Mouse (Mus musculus) heart, embryonic 14.5 days (tissue): ENCODE measurements at regions not wholly inside any gene's neighbourhood (a gene's known extent, or its start where the extent isn't known, plus 50 kb on each side); places are given as distances from the start of the nearest gene placed in this dataset.

ENCODE experiments used
- ATAC-seq: fragments of 200-750 bp; cut with Nextera tagmentation; 2 replicates; pipeline ENCODE4 v1.8.0; 2017; ENCODE audit warnings: low read depth, moderate TSS enrichment; ENCODE audit not compliant: insufficient number of reproducible peaks, insufficient read depth, low FRiP score
- H3K27ac ChIP-seq, 2 experiments: fragments of 200-500 bp in 1 of 2; fragments of 300-500 bp in 1 of 2; sonication (generic) in 1 of 2; replicated peaks in 1 of 2; 2 replicates each; pipeline ENCODE4 v1.5.1; 2012 to 2014; ENCODE audit warnings: low read depth in 2 of 2, low read length in 2 of 2, control low read depth in 1 of 2, mild to moderate bottlenecking in 1 of 2, mixed read lengths in 1 of 2; ENCODE audit not compliant: control insufficient read depth in 1 of 2, insufficient read depth in 1 of 2
- H3K27me3 ChIP-seq: fragments of 300-500 bp; sonication (generic); 2 replicates; pipeline ENCODE4 v1.6.1; 2014; ENCODE audit warnings: mild to moderate bottlenecking, low read length, control low read depth; ENCODE audit not compliant: control insufficient read depth, insufficient read depth
- H3K36me3 ChIP-seq: fragments of 300-500 bp; sonication (generic); 2 replicates; pipeline ENCODE4 v1.6.1; 2014; ENCODE audit warnings: mild to moderate bottlenecking, control low read depth, low read length, mixed read lengths; ENCODE audit not compliant: control insufficient read depth, insufficient read depth
- H3K4me1 ChIP-seq, 2 experiments: fragments of 200-500 bp in 1 of 2; fragments of 300-500 bp in 1 of 2; sonication (generic) in 1 of 2; 2 replicates each; pipeline ENCODE4 v1.6.1; 2012 to 2014; ENCODE audit warnings: low read length in 2 of 2, control low read depth in 1 of 2, mixed read lengths in 1 of 2; ENCODE audit not compliant: control insufficient read depth in 2 of 2, insufficient read depth in 2 of 2
- H3K4me2 ChIP-seq: fragments of 300-500 bp; sonication (generic); 2 replicates; pipeline ENCODE4 v1.6.1; 2014; ENCODE audit warnings: mild to moderate bottlenecking, low read length
- H3K4me3 ChIP-seq, 2 experiments: fragments of 200-500 bp in 1 of 2; fragments of 300-500 bp in 1 of 2; sonication (generic) in 1 of 2; 2 replicates each; pipeline ENCODE4 v1.5.1; 2012 to 2014; ENCODE audit warnings: low read length in 2 of 2, mild to moderate bottlenecking in 2 of 2, control low read depth in 1 of 2, low read depth in 1 of 2, moderate library complexity in 1 of 2; ENCODE audit not compliant: control insufficient read depth in 1 of 2, insufficient read depth in 1 of 2
- H3K9ac ChIP-seq: fragments of 300-500 bp; sonication (generic); 2 replicates; pipeline ENCODE4 v1.6.1; 2014; ENCODE audit warnings: mild to moderate bottlenecking, low read length
- H3K9me3 ChIP-seq: fragments of 300-500 bp; sonication (generic); 2 replicates; pipeline ENCODE4 v1.6.1; 2016; ENCODE audit warnings: low read length, control low read depth; ENCODE audit not compliant: control insufficient read depth
- WGBS: fragments of 180-500 bp; shearing (Covaris S2); extraction: QIAGEN DNeasy Blood & Tissue Kit; methylation state at CpG from one replicate; pipeline ENCODE4 v1.1.7; 2014; 5-methylcytosine and 5-hydroxymethylcytosine counted together

DNA sequence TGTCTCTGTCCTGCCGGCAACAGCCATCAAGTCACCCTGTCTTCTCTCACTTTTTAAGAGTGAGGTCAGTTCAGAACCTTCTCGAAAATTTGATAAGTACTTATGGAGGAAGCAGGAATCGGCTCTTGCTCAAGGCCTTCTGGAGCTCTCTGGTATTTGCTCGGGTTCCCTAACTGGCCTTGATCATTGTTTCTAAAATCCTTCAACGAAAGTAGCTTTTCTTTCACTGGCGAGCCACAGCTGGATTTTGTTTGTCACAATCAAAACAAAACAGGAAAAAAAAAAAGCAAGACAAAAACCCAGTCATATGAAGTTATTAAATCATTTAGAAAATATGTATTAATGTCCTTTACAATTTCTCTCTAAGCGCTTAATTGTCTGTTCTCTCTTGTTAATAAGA, 156.6 kb upstream of the Tex13c2 start:
- no peaks in the 10 kb centered on the region for H3K4me1 ChIP-seq
- no peaks in the 10 kb centered on the region for H3K27me3 ChIP-seq
- H3K27ac ChIP-seq = peak overlapping the region; percentile 77 to 83
- no peak overlapping the region for H3K4me3 ChIP-seq
- H3K9me3 ChIP-seq = no peaks in the 10 kb centered on the region
- no peak overlapping the region for H3K4me2 ChIP-seq
- no peaks in the 10 kb centered on the region for H3K36me3 ChIP-seq
- ATAC-seq = no peak
- 50% methylated on average over 7 of the region's 7 CpGs for WGBS
- H3K9ac ChIP-seq = no peak overlapping the region

DNA sequence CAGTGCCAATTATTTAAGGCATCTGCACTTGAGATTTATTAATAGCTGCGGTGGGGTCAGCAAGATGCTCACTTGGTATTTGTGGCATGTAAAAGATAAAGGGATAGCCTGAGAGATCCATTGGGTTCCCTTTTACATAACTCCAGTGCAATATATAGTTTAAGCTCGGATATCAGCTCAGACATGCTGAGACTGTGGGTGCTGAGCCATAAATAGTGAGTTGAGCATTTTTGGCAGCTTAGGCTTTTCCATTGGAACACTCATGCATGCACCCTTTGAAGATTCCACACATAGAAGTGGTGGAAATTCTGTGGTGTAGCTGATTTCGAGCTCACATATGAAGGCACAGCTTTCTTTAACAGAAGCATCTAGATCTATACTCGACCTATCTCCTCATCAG, 155.9 kb upstream of the Tex13c2 start:
- Histone ChIP-seq H3K27me3 (no peaks in the 10 kb centered on the region), H3K4me1 (no peaks in the 10 kb centered on the region), H3K4me3 (no peak overlapping the region), H3K4me2 (peak overlapping the region; percentile 18; the same call in 1 of the 2 replicates), H3K9ac (no peak overlapping the region), H3K36me3 (no peaks in the 10 kb centered on the region), H3K27ac (peak overlapping the region; percentile 74 to 77), H3K9me3 (no peaks in the 10 kb centered on the region)
- WGBS = 28% methylated on average over 4 of the region's 4 CpGs
- ATAC-seq = no peak; the same call in 1 of the 2 replicates

DNA sequence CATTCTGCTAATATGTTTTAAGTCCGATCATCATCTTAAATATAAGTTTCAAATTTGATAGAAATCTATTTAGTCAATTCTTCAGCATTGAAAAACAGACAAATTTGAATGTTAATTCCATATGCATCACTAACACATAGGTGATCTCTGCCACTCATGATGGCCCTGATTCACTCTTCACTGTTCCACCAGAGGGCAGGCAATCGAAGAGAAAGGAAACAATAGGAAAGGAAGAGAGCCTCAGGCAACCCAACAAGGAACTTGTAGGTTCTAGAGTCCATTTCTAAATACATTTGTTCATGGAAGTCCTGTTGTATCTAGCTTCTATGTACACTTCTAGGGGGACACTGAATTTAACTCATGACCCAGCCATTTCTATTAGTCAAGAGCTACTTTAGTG, 154.7 kb upstream of the Tex13c2 start:
- no peak overlapping the region for H3K27ac ChIP-seq
- no peak overlapping the region for H3K4me2 ChIP-seq
- H3K9me3 ChIP-seq = no peaks in the 10 kb centered on the region
- no peaks in the 10 kb centered on the region for H3K4me1 ChIP-seq
- 77% methylated on average over 2 of the region's 2 CpGs for WGBS
- ATAC-seq = no peak
- H3K4me3 ChIP-seq = no peak overlapping the region
- no peak overlapping the region for H3K9ac ChIP-seq
- no peaks in the 10 kb centered on the region for H3K36me3 ChIP-seq
- H3K27me3 ChIP-seq = no peaks in the 10 kb centered on the region

DNA sequence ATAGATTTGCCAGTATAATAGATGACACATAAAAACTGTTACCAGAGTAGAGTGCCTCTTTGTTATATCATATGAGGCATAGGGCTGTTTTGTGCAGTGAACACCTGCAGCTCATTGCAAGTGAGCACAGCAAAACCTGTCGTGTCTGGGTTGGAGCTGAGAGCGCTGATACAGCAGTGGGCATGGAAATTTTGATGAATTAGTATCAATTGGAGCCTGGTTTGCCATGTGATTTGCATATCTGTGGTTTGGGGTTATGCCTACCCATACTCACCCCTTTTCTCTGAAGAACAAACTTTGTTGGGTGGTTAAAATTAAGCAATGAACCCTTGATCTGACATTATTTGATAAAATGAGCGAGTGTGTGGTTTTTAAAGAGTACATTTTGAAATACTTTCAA, 152.7 kb upstream of the Tex13c2 start:
- H3K4me2 ChIP-seq = no peak overlapping the region
- no peak for ATAC-seq
- no peak overlapping the region for H3K27ac ChIP-seq
- no peaks in the 10 kb centered on the region for H3K27me3 ChIP-seq
- no peak overlapping the region for H3K4me3 ChIP-seq
- no peaks in the 10 kb centered on the region for H3K36me3 ChIP-seq
- no peaks in the 10 kb centered on the region for H3K4me1 ChIP-seq
- H3K9ac ChIP-seq = no peak overlapping the region
- 76% methylated on average over 3 of the region's 3 CpGs for WGBS
- H3K9me3 ChIP-seq = no peaks in the 10 kb centered on the region

DNA sequence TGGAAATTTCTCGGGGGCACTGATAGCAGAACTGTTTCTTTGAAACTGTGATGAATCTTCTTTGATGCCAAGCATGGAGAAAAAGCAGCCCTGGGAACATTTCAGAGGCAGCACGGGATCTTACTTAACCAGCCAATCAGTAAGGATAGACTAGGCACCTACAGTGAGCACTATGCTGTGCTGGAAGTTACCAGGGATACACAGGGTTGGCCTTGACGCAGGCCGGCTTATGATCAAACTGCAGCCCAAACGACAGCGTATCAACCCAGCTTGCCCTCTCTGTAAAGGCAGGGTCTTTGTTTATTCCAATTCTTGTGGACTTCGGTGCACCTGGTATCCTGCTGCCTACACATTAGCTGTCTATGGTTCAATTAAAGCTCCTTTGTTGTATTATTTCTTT, 147.1 kb upstream of the Tex13c2 start:
- Histone ChIP-seq H3K27ac (no peak overlapping the region), H3K4me3 (no peak overlapping the region), H3K4me1 (peaks cover 0 to 5% of the 10 kb centered on the region in 2 experiments; a peak in 2 of 4 replicates), H3K9me3 (no peaks in the 10 kb centered on the region), H3K36me3 (no peaks in the 10 kb centered on the region), H3K4me2 (no peak overlapping the region), H3K9ac (no peak overlapping the region), H3K27me3 (no peaks in the 10 kb centered on the region)
- ATAC-seq = no peak
- WGBS = 59% methylated on average over 7 of the region's 7 CpGs

DNA sequence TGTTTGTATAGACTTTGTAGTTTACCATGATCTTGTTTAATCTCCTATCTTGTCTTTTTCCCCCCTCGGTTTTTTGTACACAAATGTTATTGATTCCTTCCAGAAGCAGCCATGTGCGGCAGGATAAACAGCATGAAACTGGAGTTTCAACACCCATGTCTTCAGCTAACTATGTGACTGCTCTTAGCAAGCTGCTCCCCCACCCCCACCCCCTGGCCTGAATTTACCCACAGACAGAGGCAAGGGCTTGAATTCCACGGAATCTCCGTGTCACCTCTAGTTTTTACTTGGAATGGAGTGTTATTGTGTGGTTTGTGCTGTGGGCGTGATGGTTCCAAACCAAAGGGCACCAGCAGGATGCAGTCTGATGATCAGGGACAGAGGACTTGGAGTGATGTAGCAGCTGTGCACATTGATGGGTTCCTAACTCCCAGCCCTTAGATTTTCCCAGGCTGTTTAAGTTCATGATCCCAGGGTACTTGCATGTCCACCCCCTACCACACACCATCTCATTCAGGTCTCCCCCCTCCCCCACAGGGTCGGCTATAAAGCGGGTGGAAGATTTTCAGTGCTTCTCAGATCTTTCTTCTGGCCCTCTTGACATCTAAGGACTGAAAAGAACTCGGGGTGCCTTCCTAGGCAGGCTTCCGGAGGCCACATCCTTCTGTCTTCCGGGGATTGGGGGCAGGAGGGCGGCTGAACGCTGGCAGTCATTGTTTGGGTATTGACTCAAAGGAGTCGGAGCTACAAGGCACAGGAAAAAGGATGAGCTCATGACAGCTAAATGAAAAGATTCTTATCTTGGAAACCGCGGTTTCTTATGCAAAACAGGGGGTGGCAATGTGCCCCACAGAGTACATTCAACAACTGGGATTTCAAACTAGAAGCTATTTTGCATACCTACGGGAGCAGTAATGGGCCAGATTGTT, 146.3 kb upstream of the Tex13c2 start:
- no peaks in the 10 kb centered on the region for H3K36me3 ChIP-seq
- H3K9me3 ChIP-seq = no peaks in the 10 kb centered on the region
- H3K9ac ChIP-seq = no peak overlapping the region
- H3K4me2 ChIP-seq = 0 out of 2 replicates have a peak overlapping the region, but pooled peaks have one; percentile 6
- H3K4me3 ChIP-seq = no peak overlapping the region
- no peak for ATAC-seq
- H3K27me3 ChIP-seq = no peaks in the 10 kb centered on the region
- peaks cover 0 to 5% of the 10 kb centered on the region in 2 experiments; a peak in 2 of 4 replicates for H3K4me1 ChIP-seq
- H3K27ac ChIP-seq = no peak overlapping the region
- 27% methylated on average over 16 of the region's 16 CpGs for WGBS

GRCm38 (mm10) chrX:42352610-42353254, 136.8 kb upstream of the Tex13c2 start:
- Histone ChIP-seq H3K9me3 (no peaks in the 10 kb centered on the region), H3K9ac (no peak overlapping the region), H3K4me3 (no peak overlapping the region), H3K36me3 (no peaks in the 10 kb centered on the region), H3K27ac (no peak overlapping the region), H3K4me1 (no peaks in the 10 kb centered on the region), H3K27me3 (no peaks in the 10 kb centered on the region), H3K4me2 (no peak overlapping the region)
- no peak for ATAC-seq
- 67% methylated on average over 5 of the region's 5 CpGs for WGBS
